Mouse (Mus musculus) heart, embryonic 13.5 days (tissue): Measurements from ENCODE around the gene Zfp988. TPM values are rescaled to one million over a fixed set of nuclear protein-coding genes. Genes with fewer than 3 reads are reported as not detected.
"Not testable (repeated sequence)": the region's sequence is repeated elsewhere in the genome, so short reads cannot be mapped to it uniquely, and the experiment has no call there.

ENCODE experiments used
- ATAC-seq: fragments of 200-750 bp; cut with Nextera tagmentation; 2 replicates; pipeline ENCODE4 v1.8.0; 2017; ENCODE audit warnings: moderate TSS enrichment; ENCODE audit not compliant: insufficient number of reproducible peaks, low FRiP score, low TSS enrichment; ENCODE audit errors: extremely low read depth
- H3K27ac ChIP-seq: fragments of 300-500 bp; sonication (generic); replicated peaks from 2 replicates; pipeline ENCODE4 v1.5.1; 2015; ENCODE audit warnings: moderate library complexity, mild to moderate bottlenecking, inconsistent platforms
- H3K27me3 ChIP-seq: fragments of 300-500 bp; sonication (generic); replicated peaks from 2 replicates; pipeline ENCODE4 v1.6.1; 2015; ENCODE audit warnings: mild to moderate bottlenecking, inconsistent platforms
- H3K36me3 ChIP-seq: fragments of 300-500 bp; sonication (generic); 2 replicates; pipeline ENCODE4 v1.6.1; 2015; ENCODE audit warnings: mild to moderate bottlenecking, inconsistent platforms
- H3K4me1 ChIP-seq: fragments of 300-500 bp; sonication (generic); 2 replicates; pipeline ENCODE4 v1.6.1; 2015; ENCODE audit warnings: inconsistent platforms
- H3K4me2 ChIP-seq: fragments of 300-500 bp; sonication (generic); 2 replicates; pipeline ENCODE4 v1.6.1; 2015; ENCODE audit warnings: inconsistent platforms, mild to moderate bottlenecking, moderate library complexity
- H3K4me3 ChIP-seq: fragments of 300-500 bp; sonication (generic); 2 replicates; pipeline ENCODE4 v1.5.1; 2015; ENCODE audit warnings: moderate library complexity, mild to moderate bottlenecking, inconsistent platforms
- H3K9ac ChIP-seq: fragments of 300-500 bp; sonication (generic); 2 replicates; pipeline ENCODE4 v1.6.1; 2015; ENCODE audit warnings: inconsistent platforms, mild to moderate bottlenecking, moderate library complexity
- H3K9me3 ChIP-seq: fragments of 300-500 bp; sonication (generic); 2 replicates; pipeline ENCODE4 v1.6.1; 2016; ENCODE audit warnings: inconsistent platforms
- WGBS: fragments of 180-500 bp; shearing (Covaris S2); methylation state at CpG from one replicate; pipeline ENCODE4 v1.1.7; 2015; ENCODE audit warnings: mixed read lengths; 5-methylcytosine and 5-hydroxymethylcytosine counted together
- polyA plus RNA-seq: library from polyadenylated mRNA; unstranded; fragments of >200 nt; fragmentation: Nextera tagmentation; extraction: Ambion mirVana; gene quantifications from 2 replicates; pipeline ENCODE4 v1.2.1, GENCODE M21; 2015

The Zfp988 gene
- polyA plus RNA-seq, 1 experiment from 2014 or later = not detected

DNA sequence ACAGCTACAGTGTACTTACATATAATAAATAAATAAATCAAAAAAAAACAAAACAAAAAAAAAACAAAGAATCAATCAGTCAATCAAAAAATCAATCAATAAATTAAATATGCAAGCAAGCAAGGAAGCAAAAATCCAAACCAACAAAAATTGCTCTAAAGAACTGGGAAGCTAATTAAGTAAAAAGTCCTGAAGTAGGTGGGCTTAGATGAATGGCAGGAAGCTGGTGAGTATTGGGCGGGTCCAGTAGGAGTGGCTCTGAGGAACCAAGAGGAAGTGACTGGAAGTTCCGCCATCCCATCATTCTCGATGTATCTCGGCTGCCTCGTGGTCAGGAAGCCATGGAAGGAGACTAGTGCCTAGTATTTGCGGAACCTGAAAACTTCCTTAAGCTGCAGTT, 55.5 kb downstream of the Zfp988 start, which contains the start of gene Zfp978:
TSS of gene Zfp978 (plus strand) at position 301 of the 400 bp plus-strand sequence.
- H3K4me2 ChIP-seq, H3K27me3 ChIP-seq, H3K9ac ChIP-seq, H3K36me3 ChIP-seq, ATAC-seq, H3K27ac ChIP-seq, H3K4me1 ChIP-seq, H3K4me3 ChIP-seq, H3K9me3 ChIP-seq: not testable (repeated sequence)
- no CpG with 5 or more reads among the region's 6 CpGs for WGBS

GRCm38 (mm10) chr4:147361872-147362271, 56.4 kb downstream of the Zfp988 start:
- not testable (repeated sequence) for H3K9ac ChIP-seq, H3K4me3 ChIP-seq, H3K27me3 ChIP-seq, H3K36me3 ChIP-seq, H3K27ac ChIP-seq, H3K9me3 ChIP-seq, ATAC-seq, H3K4me2 ChIP-seq, H3K4me1 ChIP-seq
- no CpG with 5 or more reads among the region's 1 CpGs for WGBS

- H3K36me3 ChIP-seq, H3K9me3 ChIP-seq, H3K9ac ChIP-seq, H3K4me3 ChIP-seq, H3K27ac ChIP-seq, H3K4me1 ChIP-seq, H3K27me3 ChIP-seq, H3K4me2 ChIP-seq: not testable (repeated sequence)
- peak; percentile 74 for ATAC-seq
- no CpG with 5 or more reads among the region's 2 CpGs for WGBS
Observed at GRCm38 (mm10) chr4:147369564-147369963, 64.1 kb downstream of the Zfp988 start.

- H3K4me3 ChIP-seq, H3K27ac ChIP-seq, H3K9ac ChIP-seq, H3K4me1 ChIP-seq, ATAC-seq, H3K36me3 ChIP-seq, H3K9me3 ChIP-seq, H3K27me3 ChIP-seq, H3K4me2 ChIP-seq: not testable (repeated sequence)
- WGBS = 66% methylated on average over 4 of the region's 4 CpGs
Observed at GRCm38 (mm10) chr4:147383199-147383598, 77.7 kb downstream of the Zfp988 start.

Other genes starting within 250 kb of the Zfp988 start
- 5.2 and 5.6 TPM in 2 replicates for gene Zfp991, start 173.6 kb upstream of the Zfp988 start, polyA plus RNA-seq
- 0.17 TPM in 1 of 2 replicates, not detected in the other for gene Zfp978, start 55.6 kb downstream of the Zfp988 start, polyA plus RNA-seq
- gene Zfp982, start 186.7 kb downstream of the Zfp988 start, polyA plus RNA-seq = 5.4 and 5.5 TPM in 2 replicates
- gene Gm16503, start 234.5 kb downstream of the Zfp988 start, polyA plus RNA-seq = 0.25 and 0.31 TPM in 2 replicates
- gene Zfp985, start 247.6 kb downstream of the Zfp988 start, polyA plus RNA-seq = 0.07 and 0.10 TPM in 2 replicates